Mouse (Mus musculus) embryonic facial prominence, embryonic 12.5 days (tissue): ENCODE data around the gene Sulf2. TPM values are rescaled to one million over a fixed set of nuclear protein-coding genes. Genes with fewer than 3 reads are reported as not detected.

Source experiments
- ATAC-seq: fragments of 200-750 bp; cut with Nextera tagmentation; 2 replicates; pipeline ENCODE4 v1.8.0; 2017; ENCODE audit not compliant: insufficient number of reproducible peaks, insufficient read depth, low FRiP score, low TSS enrichment
- H3K27ac ChIP-seq: fragments of 300-500 bp; sonication (generic); 2 replicates; pipeline ENCODE4 v1.5.1; 2016; ENCODE audit warnings: mild to moderate bottlenecking
- H3K27me3 ChIP-seq: fragments of 300-500 bp; sonication (generic); 2 replicates; pipeline ENCODE4 v1.6.1; 2016; ENCODE audit warnings: mild to moderate bottlenecking, moderate library complexity
- H3K36me3 ChIP-seq: fragments of 300-500 bp; sonication (generic); 2 replicates; pipeline ENCODE4 v1.6.1; 2016; ENCODE audit warnings: mild to moderate bottlenecking
- H3K4me1 ChIP-seq: fragments of 300-500 bp; sonication (generic); 2 replicates; pipeline ENCODE4 v1.6.1; 2016
- H3K4me2 ChIP-seq: fragments of 300-500 bp; sonication (generic); replicated peaks from 2 replicates; pipeline ENCODE4 v1.6.1; 2016; ENCODE audit warnings: mild to moderate bottlenecking, moderate library complexity
- H3K4me3 ChIP-seq: fragments of 300-500 bp; sonication (generic); 2 replicates; pipeline ENCODE4 v1.5.1; 2016; ENCODE audit warnings: mild to moderate bottlenecking
- H3K9ac ChIP-seq: fragments of 300-500 bp; sonication (generic); 2 replicates; pipeline ENCODE4 v1.6.1; 2016; ENCODE audit warnings: mild to moderate bottlenecking, moderate library complexity
- H3K9me3 ChIP-seq: fragments of 300-500 bp; sonication (generic); 2 replicates; pipeline ENCODE4 v1.6.1; 2016; ENCODE audit warnings: mild to moderate bottlenecking, moderate library complexity
- WGBS: fragments of 180-500 bp; shearing (Covaris S2); methylation state at CpG from one replicate; pipeline ENCODE4 v1.1.7; 2016; 5-methylcytosine and 5-hydroxymethylcytosine counted together
- polyA plus RNA-seq: library from polyadenylated mRNA; unstranded; fragments of >200 nt; fragmentation: Nextera tagmentation; extraction: Ambion mirVana; gene quantifications from 2 replicates; pipeline ENCODE4 v1.2.1, GENCODE M21; 2016

Gene Sulf2
- polyA plus RNA-seq, 1 experiment from 2014 or later: 229 TPM

GRCm38 (mm10) chr2:166147930-166148651 is 7.4 kb downstream of the Sulf2 start:
- Histone ChIP-seq H3K9ac (no peak overlapping the region), H3K27me3 (no peaks in the 10 kb centered on the region), H3K4me1 (peaks cover 97% of the 10 kb centered on the region), H3K36me3 (peaks cover 15% of the 10 kb centered on the region; the same call in 1 of the 2 replicates), H3K4me2 (no peak overlapping the region), H3K27ac (peak overlapping the region; percentile 90), H3K4me3 (no peak overlapping the region), H3K9me3 (no peaks in the 10 kb centered on the region)
- 72% methylated on average over 10 of the region's 10 CpGs for WGBS
- ATAC-seq: no peak

GRCm38 (mm10) chr2:166146446-166146845 is 9.0 kb downstream of the Sulf2 start:
- no peak overlapping the region for H3K4me3 ChIP-seq
- ATAC-seq: no peak
- no peaks in the 10 kb centered on the region for H3K9me3 ChIP-seq
- peaks cover 96% of the 10 kb centered on the region for H3K4me1 ChIP-seq
- peaks cover 15% of the 10 kb centered on the region; the same call in 1 of the 2 replicates for H3K36me3 ChIP-seq
- no peaks in the 10 kb centered on the region for H3K27me3 ChIP-seq
- H3K4me2 ChIP-seq: no peak overlapping the region
- no peak overlapping the region for H3K9ac ChIP-seq
- WGBS: 87% methylated on average over 7 of the region's 7 CpGs
- no peak overlapping the region; the same call in 1 of the 2 replicates for H3K27ac ChIP-seq

GRCm38 (mm10) chr2:166145031-166145430 is 10.4 kb downstream of the Sulf2 start:
- H3K4me2 ChIP-seq: no peak overlapping the region
- no peaks in the 10 kb centered on the region for H3K9me3 ChIP-seq
- no peak overlapping the region for H3K4me3 ChIP-seq
- H3K36me3 ChIP-seq: peaks cover 25% of the 10 kb centered on the region
- H3K27me3 ChIP-seq: no peaks in the 10 kb centered on the region
- peak overlapping the region; percentile 13; the same call in 1 of the 2 replicates for H3K27ac ChIP-seq
- H3K4me1 ChIP-seq: peaks cover 83% of the 10 kb centered on the region
- ATAC-seq: no peak
- WGBS: 75% methylated on average over 8 of the region's 8 CpGs
- H3K9ac ChIP-seq: no peak overlapping the region

- Histone ChIP-seq H3K4me3 (no peak overlapping the region), H3K27me3 (no peaks in the 10 kb centered on the region), H3K36me3 (peaks cover 33% of the 10 kb centered on the region), H3K4me2 (no peak overlapping the region), H3K9ac (no peak overlapping the region), H3K4me1 (peaks cover 71% of the 10 kb centered on the region), H3K9me3 (no peaks in the 10 kb centered on the region), H3K27ac (peak overlapping the region; percentile 59)
- ATAC-seq: no peak
- WGBS: 77% methylated on average over 5 of the region's 5 CpGs
Measured at GRCm38 (mm10) chr2:166143871-166144270, 11.6 kb downstream of the Sulf2 start.

- peaks cover 37% of the 10 kb centered on the region for H3K36me3 ChIP-seq
- H3K27ac ChIP-seq: peak overlapping the region; percentile 84
- H3K4me2 ChIP-seq: peak overlapping the region; percentile 21
- peak; percentile 39 for ATAC-seq
- H3K4me3 ChIP-seq: no peak overlapping the region
- H3K4me1 ChIP-seq: peaks cover 60% of the 10 kb centered on the region
- WGBS: 34% methylated on average over 19 of the region's 19 CpGs
- H3K27me3 ChIP-seq: no peaks in the 10 kb centered on the region
- H3K9ac ChIP-seq: peak overlapping the region; percentile 37; the same call in 1 of the 2 replicates
- no peaks in the 10 kb centered on the region for H3K9me3 ChIP-seq
Measured at GRCm38 (mm10) chr2:166142561-166143112, 12.8 kb downstream of the Sulf2 start.

GRCm38 (mm10) chr2:166141910-166142309 is 13.6 kb downstream of the Sulf2 start:
- no peak overlapping the region for H3K4me2 ChIP-seq
- peak overlapping the region; percentile 84 for H3K27ac ChIP-seq
- no peak for ATAC-seq
- no peaks in the 10 kb centered on the region for H3K27me3 ChIP-seq
- H3K4me1 ChIP-seq: peaks cover 60% of the 10 kb centered on the region
- peaks cover 37% of the 10 kb centered on the region for H3K36me3 ChIP-seq
- H3K4me3 ChIP-seq: no peak overlapping the region
- WGBS: 42% methylated on average over 1 of the region's 1 CpGs
- H3K9me3 ChIP-seq: no peaks in the 10 kb centered on the region
- no peak overlapping the region for H3K9ac ChIP-seq

GRCm38 (mm10) chr2:166141039-166141438 is 14.4 kb downstream of the Sulf2 start:
- Histone ChIP-seq H3K4me3 (no peak overlapping the region), H3K27ac (peak overlapping the region; percentile 38; the same call in 1 of the 2 replicates), H3K4me1 (peaks cover 61% of the 10 kb centered on the region), H3K9ac (no peak overlapping the region), H3K36me3 (peaks cover 41% of the 10 kb centered on the region), H3K27me3 (no peaks in the 10 kb centered on the region), H3K9me3 (no peaks in the 10 kb centered on the region), H3K4me2 (no peak overlapping the region)
- WGBS: 90% methylated on average over 6 of the region's 6 CpGs
- no peak for ATAC-seq

GRCm38 (mm10) chr2:166140427-166140826 is 15.0 kb downstream of the Sulf2 start:
- no peaks in the 10 kb centered on the region for H3K9me3 ChIP-seq
- ATAC-seq: no peak
- H3K4me2 ChIP-seq: no peak overlapping the region
- H3K9ac ChIP-seq: no peak overlapping the region
- no peaks in the 10 kb centered on the region for H3K27me3 ChIP-seq
- H3K4me1 ChIP-seq: peaks cover 61% of the 10 kb centered on the region
- peaks cover 36% of the 10 kb centered on the region for H3K36me3 ChIP-seq
- WGBS: 89% methylated on average over 9 of the region's 9 CpGs
- H3K27ac ChIP-seq: no peak overlapping the region
- H3K4me3 ChIP-seq: no peak overlapping the region

- H3K9ac ChIP-seq: no peak overlapping the region
- H3K4me2 ChIP-seq: no peak overlapping the region
- peaks cover 36% of the 10 kb centered on the region for H3K36me3 ChIP-seq
- H3K4me3 ChIP-seq: no peak overlapping the region
- 28% methylated on average over 1 of the region's 1 CpGs for WGBS
- H3K27ac ChIP-seq: peak overlapping the region; percentile 27; the same call in 1 of the 2 replicates
- H3K27me3 ChIP-seq: no peaks in the 10 kb centered on the region
- ATAC-seq: no peak
- no peaks in the 10 kb centered on the region for H3K9me3 ChIP-seq
- H3K4me1 ChIP-seq: peaks cover 43% of the 10 kb centered on the region
Measured at GRCm38 (mm10) chr2:166138308-166138707, 17.2 kb downstream of the Sulf2 start.

- Histone ChIP-seq H3K27ac (no peak overlapping the region), H3K27me3 (no peaks in the 10 kb centered on the region), H3K9me3 (no peaks in the 10 kb centered on the region), H3K4me2 (no peak overlapping the region), H3K9ac (no peak overlapping the region), H3K4me3 (no peak overlapping the region), H3K4me1 (peaks cover 35% of the 10 kb centered on the region), H3K36me3 (peaks cover 45% of the 10 kb centered on the region)
- no peak for ATAC-seq
- 81% methylated on average over 4 of the region's 4 CpGs for WGBS
Measured at GRCm38 (mm10) chr2:166137467-166137866, 18.0 kb downstream of the Sulf2 start.

GRCm38 (mm10) chr2:166135711-166136485 is 19.6 kb downstream of the Sulf2 start:
- H3K36me3 ChIP-seq: peaks cover 56% of the 10 kb centered on the region
- peaks cover 26% of the 10 kb centered on the region for H3K4me1 ChIP-seq
- no peak overlapping the region for H3K4me3 ChIP-seq
- WGBS: 45% methylated on average over 16 of the region's 16 CpGs
- no peak overlapping the region for H3K4me2 ChIP-seq
- H3K27ac ChIP-seq: peak overlapping the region; percentile 57; the same call in 1 of the 2 replicates
- H3K9me3 ChIP-seq: no peaks in the 10 kb centered on the region
- no peak for ATAC-seq
- no peaks in the 10 kb centered on the region for H3K27me3 ChIP-seq
- peak overlapping the region; percentile 10; the same call in 1 of the 2 replicates for H3K9ac ChIP-seq
